Mouse (Mus musculus): Measurements from ENCODE around the gene Hoxb6.

GRCm38 (mm10) chr11:96291681-96292564, at the start of gene Hoxb6:
- no peak for TF ChIP-seq CTCF (IDR thresholded peaks at IDR 0.05; ENCODE audit: control insufficient read depth, insufficient read depth, low read length)
- TF ChIP-seq POLR2A (IDR thresholded peaks at IDR 0.05; ENCODE audit: borderline replicate concordance, control insufficient read depth, low read depth, low read length): no peak
